Mouse (Mus musculus): ENCODE results near the gene Sult2a2.
"Not testable (repeated sequence)": the region's sequence is repeated elsewhere in the genome, so short reads cannot be mapped to it uniquely, and the experiment has no call there.

Gene Sult2a2

GRCm38 (mm10) chr7:13733205-13733604, at the start of gene Sult2a2:
Gene Sult2a2 (plus strand): TSS chr7:13733505.
- not testable (repeated sequence) for DNase-seq (ENCODE audit: low read depth)

- no peak for DNase-seq (ENCODE audit: low read depth)
Measured at GRCm38 (mm10) chr7:13813913-13814312, 80.6 kb downstream of the Sult2a2 start.
